Mouse (Mus musculus): ENCODE data around the gene Uchl4. TPM values are rescaled to one million over a fixed set of nuclear protein-coding genes. Genes with fewer than 3 reads are reported as not detected.

Uchl4 gene
- polyA plus RNA-seq, 1 experiment from 2014 or later = 3.3 TPM

GRCm38 (mm10) chr9:64240116-64240515, 5.1 kb downstream of the Uchl4 start:
- ATAC-seq (ENCODE audit: low FRiP score, low TSS enrichment) = no peak
- Histone ChIP-seq H3K27ac (ENCODE audit: low read depth, low read length) (no peak overlapping the region), H3K36me3 (ENCODE audit: control insufficient read depth, insufficient read depth, low read length) (no peaks in the 10 kb centered on the region), H3K9me3 (ENCODE audit: control insufficient read depth, low read length) (no peaks in the 10 kb centered on the region), H3K4me1 (ENCODE audit: control insufficient read depth, insufficient read depth, low read length) (peaks cover 9% of the 10 kb centered on the region), H3K4me3 (ENCODE audit: low read length) (no peak overlapping the region), H3K4me2 (replicated peaks; ENCODE audit: low read depth, low read length) (no peak overlapping the region), H3K9ac (ENCODE audit: low read depth, low read length) (no peak overlapping the region), H3K27me3 (ENCODE audit: control insufficient read depth, insufficient read depth, low read length) (no peaks in the 10 kb centered on the region)
- WGBS = 53% methylated on average over 2 of the region's 2 CpGs

- H3K4me2 ChIP-seq (replicated peaks; ENCODE audit: low read depth, low read length) = no peak overlapping the region; the same call in 1 of the 2 replicates
- peak; percentile 55; the same call in 1 of the 2 replicates for ATAC-seq (ENCODE audit: low FRiP score, low TSS enrichment)
- H3K9ac ChIP-seq (ENCODE audit: low read depth, low read length) = no peak overlapping the region
- H3K4me1 ChIP-seq (ENCODE audit: control insufficient read depth, insufficient read depth, low read length) = peaks cover 8% of the 10 kb centered on the region
- no peaks in the 10 kb centered on the region for H3K27me3 ChIP-seq (ENCODE audit: control insufficient read depth, insufficient read depth, low read length)
- H3K27ac ChIP-seq (ENCODE audit: low read depth, low read length) = no peak overlapping the region; the same call in 1 of the 2 replicates
- H3K9me3 ChIP-seq (ENCODE audit: control insufficient read depth, low read length) = no peaks in the 10 kb centered on the region
- H3K4me3 ChIP-seq (ENCODE audit: low read length) = no peak overlapping the region
- no peaks in the 10 kb centered on the region; the same call in 1 of the 2 replicates for H3K36me3 ChIP-seq (ENCODE audit: control insufficient read depth, insufficient read depth, low read length)
- 26% methylated on average over 8 of the region's 8 CpGs for WGBS
Observed at GRCm38 (mm10) chr9:64240681-64241080, 5.7 kb downstream of the Uchl4 start.

- Histone ChIP-seq H3K36me3 (ENCODE audit: control insufficient read depth, insufficient read depth, low read length) (no peaks in the 10 kb centered on the region; the same call in 1 of the 2 replicates), H3K27ac (ENCODE audit: low read depth, low read length) (no peak overlapping the region), H3K4me2 (replicated peaks; ENCODE audit: low read depth, low read length) (no peak overlapping the region), H3K9ac (ENCODE audit: low read depth, low read length) (no peak overlapping the region), H3K9me3 (ENCODE audit: control insufficient read depth, low read length) (no peaks in the 10 kb centered on the region), H3K4me3 (ENCODE audit: low read length) (no peak overlapping the region), H3K4me1 (ENCODE audit: control insufficient read depth, insufficient read depth, low read length) (peaks cover 8% of the 10 kb centered on the region), H3K27me3 (ENCODE audit: control insufficient read depth, insufficient read depth, low read length) (no peaks in the 10 kb centered on the region)
- no peak for ATAC-seq (ENCODE audit: low FRiP score, low TSS enrichment)
- 61% methylated on average over 6 of the region's 6 CpGs for WGBS
Observed at GRCm38 (mm10) chr9:64242381-64242831, 7.4 kb downstream of the Uchl4 start.

- no peaks in the 10 kb centered on the region for H3K9me3 ChIP-seq (ENCODE audit: control insufficient read depth, low read length)
- 85% methylated on average over 1 of the region's 1 CpGs for WGBS
- H3K27ac ChIP-seq (ENCODE audit: low read depth, low read length) = no peak overlapping the region
- no peaks in the 10 kb centered on the region; the same call in 1 of the 2 replicates for H3K36me3 ChIP-seq (ENCODE audit: control insufficient read depth, insufficient read depth, low read length)
- no peaks in the 10 kb centered on the region for H3K27me3 ChIP-seq (ENCODE audit: control insufficient read depth, insufficient read depth, low read length)
- H3K4me1 ChIP-seq (ENCODE audit: control insufficient read depth, insufficient read depth, low read length) = peaks cover 8% of the 10 kb centered on the region
- H3K4me2 ChIP-seq (replicated peaks; ENCODE audit: low read depth, low read length) = no peak overlapping the region
- H3K4me3 ChIP-seq (ENCODE audit: low read length) = no peak overlapping the region
- ATAC-seq (ENCODE audit: low FRiP score, low TSS enrichment) = no peak
- no peak overlapping the region for H3K9ac ChIP-seq (ENCODE audit: low read depth, low read length)
Observed at GRCm38 (mm10) chr9:64249371-64249770, 14.4 kb downstream of the Uchl4 start.

- Histone ChIP-seq H3K36me3 (ENCODE audit: control insufficient read depth, insufficient read depth, low read length) (no peaks in the 10 kb centered on the region; the same call in 1 of the 2 replicates), H3K27me3 (ENCODE audit: control insufficient read depth, insufficient read depth, low read length) (no peaks in the 10 kb centered on the region), H3K27ac (ENCODE audit: low read depth, low read length) (no peak overlapping the region), H3K9me3 (ENCODE audit: control insufficient read depth, low read length) (no peaks in the 10 kb centered on the region), H3K4me2 (replicated peaks; ENCODE audit: low read depth, low read length) (no peak overlapping the region), H3K4me3 (ENCODE audit: low read length) (no peak overlapping the region), H3K9ac (ENCODE audit: low read depth, low read length) (no peak overlapping the region), H3K4me1 (ENCODE audit: control insufficient read depth, insufficient read depth, low read length) (peaks cover 8% of the 10 kb centered on the region)
- ATAC-seq (ENCODE audit: low FRiP score, low TSS enrichment) = no peak
Observed at GRCm38 (mm10) chr9:64250111-64250730, 15.2 kb downstream of the Uchl4 start.

GRCm38 (mm10) chr9:64252591-64253020, 17.6 kb downstream of the Uchl4 start:
- WGBS = under 1% methylated on average over 16 of the region's 16 CpGs

GRCm38 (mm10) chr9:64253021-64253904, 18.3 kb downstream of the Uchl4 start, which contains the start of gene Map2k1:
TSS of gene Map2k1 (minus strand) at chr9:64253631.
- peaks cover 8% of the 10 kb centered on the region for H3K4me1 ChIP-seq (ENCODE audit: control insufficient read depth, insufficient read depth, low read length)
- under 1% methylated on average over 86 of the region's 89 CpGs for WGBS
- peak; percentile 97 for ATAC-seq (ENCODE audit: low FRiP score, low TSS enrichment)

More at GRCm38 (mm10) chr9:64252591-64253020, 17.6 kb downstream of the Uchl4 start:
- Histone ChIP-seq H3K4me1 (ENCODE audit: control insufficient read depth, insufficient read depth, low read length) (peaks cover 8% of the 10 kb centered on the region), H3K36me3 (ENCODE audit: control insufficient read depth, insufficient read depth, low read length) (no peaks in the 10 kb centered on the region), H3K4me2 (replicated peaks; ENCODE audit: low read depth, low read length) (peak overlapping the region; percentile 65), H3K27me3 (ENCODE audit: control insufficient read depth, insufficient read depth, low read length) (no peaks in the 10 kb centered on the region), H3K9ac (ENCODE audit: low read depth, low read length) (peak overlapping the region; percentile 86), H3K9me3 (ENCODE audit: control insufficient read depth, low read length) (no peaks in the 10 kb centered on the region), H3K27ac (ENCODE audit: low read depth, low read length) (peak overlapping the region; percentile 84), H3K4me3 (ENCODE audit: low read length) (peak overlapping the region; percentile 82)
- ATAC-seq (ENCODE audit: low FRiP score, low TSS enrichment) = 0 out of 2 replicates have a peak, but pooled peaks have one; percentile 10

GRCm38 (mm10) chr9:64255422-64255821, 20.4 kb downstream of the Uchl4 start:
- Histone ChIP-seq H3K27me3 (ENCODE audit: control insufficient read depth, insufficient read depth, low read length) (no peaks in the 10 kb centered on the region), H3K9ac (ENCODE audit: low read depth, low read length) (no peak overlapping the region), H3K4me2 (replicated peaks; ENCODE audit: low read depth, low read length) (no peak overlapping the region), H3K4me3 (ENCODE audit: low read length) (no peak overlapping the region), H3K36me3 (ENCODE audit: control insufficient read depth, insufficient read depth, low read length) (no peaks in the 10 kb centered on the region), H3K4me1 (ENCODE audit: control insufficient read depth, insufficient read depth, low read length) (peaks cover 8% of the 10 kb centered on the region), H3K27ac (ENCODE audit: low read depth, low read length) (no peak overlapping the region), H3K9me3 (ENCODE audit: control insufficient read depth, low read length) (no peaks in the 10 kb centered on the region)
- ATAC-seq (ENCODE audit: low FRiP score, low TSS enrichment) = no peak
- 76% methylated on average over 3 of the region's 3 CpGs for WGBS

More at GRCm38 (mm10) chr9:64253021-64253904, 18.3 kb downstream of the Uchl4 start, which contains the start of gene Map2k1:
- H3K36me3 ChIP-seq (ENCODE audit: control insufficient read depth, insufficient read depth, low read length) = no peaks in the 10 kb centered on the region
- no peaks in the 10 kb centered on the region for H3K27me3 ChIP-seq (ENCODE audit: control insufficient read depth, insufficient read depth, low read length)
- H3K9ac ChIP-seq (ENCODE audit: low read depth, low read length) = peak within 1 kb of the TSS; percentile 86
- H3K9me3 ChIP-seq (ENCODE audit: control insufficient read depth, low read length) = no peaks in the 10 kb centered on the region
- peak within 1 kb of the TSS; percentile 84 for H3K27ac ChIP-seq (ENCODE audit: low read depth, low read length)
- peak within 1 kb of the TSS; percentile 65 for H3K4me2 ChIP-seq (replicated peaks; ENCODE audit: low read depth, low read length)
- peak within 1 kb of the TSS; percentile 82 for H3K4me3 ChIP-seq (ENCODE audit: low read length)
